Mouse (Mus musculus) small intestine, adult 2 months (tissue): ENCODE data around the gene Ptprq. TPM values are rescaled to one million over a fixed set of nuclear protein-coding genes. Genes with fewer than 3 reads are reported as not detected.

Source experiments
- H3K27ac ChIP-seq: fragments of 200-500 bp; 2 replicates; pipeline ENCODE4 v1.5.1; 2012; ENCODE audit warnings: low read depth, low read length, control low read depth, inconsistent platforms; ENCODE audit not compliant: insufficient read depth
- H3K27me3 ChIP-seq: fragments of 200-500 bp; 2 replicates; pipeline ENCODE4 v1.6.1; 2012; ENCODE audit warnings: mild to moderate bottlenecking, moderate library complexity, low read length, inconsistent platforms; ENCODE audit not compliant: control insufficient read depth, insufficient read depth
- H3K36me3 ChIP-seq: fragments of 200-500 bp; 2 replicates; pipeline ENCODE4 v1.6.1; 2012; ENCODE audit warnings: mild to moderate bottlenecking, low read length, control low read depth, inconsistent platforms; ENCODE audit not compliant: control insufficient read depth, insufficient read depth
- H3K4me1 ChIP-seq: fragments of 200-500 bp; 2 replicates; pipeline ENCODE4 v1.6.1; 2012; ENCODE audit warnings: low read length, inconsistent platforms, mixed read lengths; ENCODE audit not compliant: control insufficient read depth, insufficient read depth, insufficient read length
- H3K4me3 ChIP-seq: fragments of 200-500 bp; 2 replicates; pipeline ENCODE4 v1.5.1; 2012; ENCODE audit warnings: low read depth, mild to moderate bottlenecking, control low read depth, inconsistent platforms, low read length, moderate library complexity
- CTCF ChIP-seq: fragments of 200-500 bp; IDR thresholded peaks from 2 replicates; pipeline ENCODE4 v1.5.1; 2012; ENCODE audit warnings: low read depth, mild to moderate bottlenecking, control low read depth, inconsistent platforms, low read length, moderate library complexity, mixed read lengths; ENCODE audit not compliant: insufficient replicate concordance, insufficient read length; ENCODE audit errors: extremely low read depth
- POLR2A ChIP-seq: fragments of 200-500 bp; IDR thresholded peaks from 2 replicates; pipeline ENCODE4 v1.6.1; 2012; ENCODE audit warnings: low read depth, mild to moderate bottlenecking, control low read depth, inconsistent platforms, low read length, moderate library complexity
- WGBS: fragments of 180-500 bp; shearing (Covaris S2); methylation state at CpG from one replicate; pipeline ENCODE4 v1.1.7; 2018; 5-methylcytosine and 5-hydroxymethylcytosine counted together
- polyA plus RNA-seq: library from polyadenylated mRNA; depleted of rRNA; stranded (reverse); fragments of >200 nt; gene quantifications from 2 replicates; pipeline ENCODE4 v1.2.3, GENCODE M21; 2012

Ptprq gene
- polyA plus RNA-seq, 1 experiment = not detected

DNA sequence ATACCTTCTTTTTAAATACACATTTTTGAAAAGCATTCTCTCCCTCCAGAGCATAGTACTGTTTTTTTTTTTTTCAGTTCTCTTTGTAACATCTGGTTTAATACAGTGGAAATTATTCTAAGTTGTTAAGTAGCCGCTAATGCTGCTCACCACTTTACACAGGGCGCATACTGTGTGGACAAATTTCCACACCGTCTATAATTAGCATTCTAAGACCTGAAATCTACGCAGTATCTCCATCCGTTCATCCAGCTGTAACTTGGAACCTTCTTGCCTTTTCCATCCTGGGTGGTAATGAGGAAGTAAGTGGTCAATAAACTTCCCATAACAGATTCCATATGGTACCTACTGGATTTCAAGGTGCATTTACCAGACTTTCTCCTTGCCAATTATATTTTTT is 20.0 kb upstream of the Ptprq start:
- H3K4me3 ChIP-seq = no peak overlapping the region
- 80% methylated on average over 5 of the region's 5 CpGs for WGBS
- TF ChIP-seq POLR2A (no peak), CTCF (no peak)
- H3K4me1 ChIP-seq = no peaks in the 10 kb centered on the region
- no peaks in the 10 kb centered on the region for H3K27me3 ChIP-seq
- no peak overlapping the region for H3K27ac ChIP-seq
- H3K36me3 ChIP-seq = no peaks in the 10 kb centered on the region

DNA sequence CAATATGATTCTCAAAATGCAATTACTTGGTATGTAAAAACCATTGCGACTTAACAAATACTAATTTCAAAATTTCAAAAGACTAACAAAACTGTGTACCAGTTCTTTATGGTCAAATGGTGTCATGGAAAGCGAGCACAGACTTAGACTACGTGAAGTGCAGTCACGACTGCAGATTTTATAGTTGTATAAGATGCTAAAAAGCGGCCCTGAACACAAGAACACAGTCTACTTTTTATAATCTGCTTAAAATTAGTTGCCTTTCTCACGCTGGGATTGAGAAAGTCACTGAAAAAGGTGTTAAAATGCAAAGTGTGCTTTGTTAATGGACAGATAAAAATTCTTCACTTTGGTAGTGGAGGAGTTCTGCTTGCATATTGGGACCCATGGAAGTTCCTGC is 17.9 kb upstream of the Ptprq start:
- no peaks in the 10 kb centered on the region for H3K4me1 ChIP-seq
- 85% methylated on average over 6 of the region's 6 CpGs for WGBS
- H3K27ac ChIP-seq = no peak overlapping the region
- TF ChIP-seq CTCF (no peak), POLR2A (no peak)
- no peaks in the 10 kb centered on the region for H3K36me3 ChIP-seq
- no peaks in the 10 kb centered on the region for H3K27me3 ChIP-seq
- H3K4me3 ChIP-seq = no peak overlapping the region

DNA sequence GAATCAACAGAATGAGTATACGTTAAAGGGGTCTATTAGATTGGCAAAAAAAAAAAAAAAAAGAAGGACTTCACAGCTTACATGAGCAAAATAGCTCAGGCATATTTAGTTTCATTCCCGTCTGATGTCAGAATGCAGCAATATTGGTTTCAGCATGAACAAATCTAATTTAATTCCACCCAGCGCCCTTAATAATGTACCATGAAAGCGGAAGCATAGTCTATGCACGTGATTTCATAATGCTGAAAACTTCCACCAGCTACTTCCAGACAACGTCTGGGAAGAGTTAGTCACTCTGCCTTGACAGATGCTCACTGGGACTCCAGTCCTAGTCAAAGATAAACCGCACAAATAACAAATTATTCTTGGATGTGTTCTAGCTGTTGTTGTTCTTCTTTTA is 15.6 kb upstream of the Ptprq start:
- 80% methylated on average over 7 of the region's 7 CpGs for WGBS
- no peak for TF ChIP-seq CTCF
- Histone ChIP-seq H3K4me1 (no peaks in the 10 kb centered on the region), H3K27me3 (no peaks in the 10 kb centered on the region), H3K4me3 (no peak overlapping the region), H3K27ac (no peak overlapping the region), H3K36me3 (no peaks in the 10 kb centered on the region)

DNA sequence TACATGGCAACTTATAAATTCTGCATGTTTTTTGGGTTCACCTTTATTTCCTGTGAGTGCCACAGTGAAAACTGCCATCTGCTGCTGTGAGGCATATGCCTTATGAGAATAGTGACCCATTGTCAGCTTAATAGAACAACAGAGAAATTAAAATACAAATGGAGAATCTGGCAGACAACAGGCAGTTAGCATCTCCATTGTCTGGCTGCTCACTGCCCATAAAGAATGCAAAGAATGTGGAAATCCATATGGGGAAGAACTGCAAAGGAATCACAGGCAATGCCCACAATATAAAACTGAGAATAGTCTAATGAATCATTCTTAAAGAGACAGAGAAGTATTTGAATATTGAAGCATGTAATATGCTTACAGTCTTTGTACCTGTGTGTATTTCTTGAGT is 14.5 kb upstream of the Ptprq start:
- Histone ChIP-seq H3K36me3 (no peaks in the 10 kb centered on the region), H3K4me1 (no peaks in the 10 kb centered on the region), H3K4me3 (no peak overlapping the region), H3K27ac (no peak overlapping the region), H3K27me3 (no peaks in the 10 kb centered on the region)
- TF ChIP-seq POLR2A (no peak), CTCF (no peak)

DNA sequence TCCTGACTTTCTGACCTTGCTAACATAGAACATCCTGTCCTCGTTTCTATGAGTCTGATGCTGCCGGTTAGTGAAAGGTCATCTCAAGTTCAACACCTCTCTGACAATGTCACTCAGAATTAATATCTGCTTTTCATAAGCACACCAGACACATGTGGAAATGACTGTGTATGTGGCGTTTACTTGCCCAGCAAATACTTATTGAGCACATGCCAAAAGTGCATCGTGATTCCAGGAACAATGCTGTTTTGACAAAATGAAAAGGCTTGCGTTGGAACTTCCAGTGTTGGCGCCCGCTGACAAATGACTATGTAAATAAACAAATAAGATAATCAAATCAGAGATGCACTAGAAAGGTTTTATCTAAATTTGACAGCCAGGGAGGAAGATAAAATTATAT is 5.8 kb upstream of the Ptprq start:
- no peak overlapping the region for H3K27ac ChIP-seq
- WGBS = 40% methylated on average over 7 of the region's 7 CpGs
- H3K36me3 ChIP-seq = no peaks in the 10 kb centered on the region
- no peaks in the 10 kb centered on the region for H3K4me1 ChIP-seq
- TF ChIP-seq POLR2A (no peak), CTCF (no peak)
- H3K27me3 ChIP-seq = no peaks in the 10 kb centered on the region
- H3K4me3 ChIP-seq = no peak overlapping the region

DNA sequence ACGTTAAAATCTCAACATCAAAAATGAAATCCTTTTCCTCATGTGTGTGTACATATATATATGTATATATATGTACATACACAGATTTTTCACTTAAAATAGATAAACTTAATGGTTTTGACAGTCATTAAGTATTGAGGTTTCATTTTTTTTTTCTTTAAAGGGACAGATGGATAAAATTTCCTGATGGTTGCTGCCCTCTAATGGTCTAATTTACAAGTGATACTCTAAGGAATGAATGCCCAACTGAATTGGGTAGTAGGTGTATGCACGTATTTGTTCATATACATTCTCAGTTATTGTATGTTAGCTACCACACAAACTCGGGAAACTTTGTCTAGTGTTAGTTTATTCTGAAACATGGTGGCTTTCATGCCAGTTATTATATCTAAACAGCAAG is 15.4 kb downstream of the Ptprq start:
- Histone ChIP-seq H3K36me3 (no peaks in the 10 kb centered on the region), H3K27ac (no peak overlapping the region), H3K4me3 (no peak overlapping the region), H3K27me3 (no peaks in the 10 kb centered on the region), H3K4me1 (no peaks in the 10 kb centered on the region)
- 28% methylated on average over 3 of the region's 3 CpGs for WGBS
- TF ChIP-seq POLR2A (no peak), CTCF (no peak)

DNA sequence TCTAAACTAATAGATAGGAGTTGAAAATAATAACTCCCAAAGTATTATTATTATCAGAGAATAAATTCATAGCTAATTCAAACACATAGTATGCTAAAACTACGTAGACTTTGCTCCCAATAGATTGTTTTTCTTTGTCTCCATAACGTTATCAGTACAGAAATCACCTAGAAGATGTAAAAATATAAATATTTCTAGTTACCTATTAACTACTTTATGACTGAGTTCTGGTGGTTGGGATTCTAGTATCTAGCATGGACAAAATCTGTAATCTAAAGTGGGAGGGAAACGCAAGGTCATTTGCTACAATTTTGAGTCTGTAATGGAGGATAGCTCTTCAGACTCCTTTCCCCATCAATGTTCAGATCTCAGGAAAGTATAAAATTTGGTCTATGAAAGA is 18.9 kb downstream of the Ptprq start:
- Histone ChIP-seq H3K36me3 (no peaks in the 10 kb centered on the region), H3K4me1 (no peaks in the 10 kb centered on the region), H3K27ac (no peak overlapping the region), H3K27me3 (no peaks in the 10 kb centered on the region), H3K4me3 (no peak overlapping the region)
- TF ChIP-seq POLR2A = no peak
- TF ChIP-seq CTCF = no peak
- 41% methylated on average over 3 of the region's 3 CpGs for WGBS

DNA sequence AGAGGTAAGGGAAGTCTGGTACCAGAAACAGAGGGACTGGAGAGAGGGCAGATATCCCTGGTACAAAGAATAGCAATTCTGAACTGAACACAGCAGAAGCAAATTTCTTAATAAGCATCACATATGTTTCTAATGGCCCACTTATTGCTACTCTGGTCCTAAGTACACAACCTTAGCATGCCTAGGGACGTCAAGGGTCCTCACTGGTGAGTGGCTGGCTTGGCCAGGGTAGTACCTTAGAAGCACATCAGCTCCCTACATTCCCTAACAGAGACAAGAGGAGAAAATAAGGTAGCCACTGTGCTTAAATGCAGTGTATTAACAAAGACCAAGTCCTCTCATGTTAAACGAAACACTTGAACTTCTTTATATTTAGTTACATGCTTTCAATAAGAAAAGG is 21.1 kb downstream of the Ptprq start:
- WGBS = 84% methylated on average over 2 of the region's 2 CpGs
- H3K36me3 ChIP-seq = no peaks in the 10 kb centered on the region
- H3K27me3 ChIP-seq = no peaks in the 10 kb centered on the region
- no peak for TF ChIP-seq CTCF
- no peak for TF ChIP-seq POLR2A
- H3K4me3 ChIP-seq = no peak overlapping the region
- no peaks in the 10 kb centered on the region for H3K4me1 ChIP-seq
- no peak overlapping the region for H3K27ac ChIP-seq

DNA sequence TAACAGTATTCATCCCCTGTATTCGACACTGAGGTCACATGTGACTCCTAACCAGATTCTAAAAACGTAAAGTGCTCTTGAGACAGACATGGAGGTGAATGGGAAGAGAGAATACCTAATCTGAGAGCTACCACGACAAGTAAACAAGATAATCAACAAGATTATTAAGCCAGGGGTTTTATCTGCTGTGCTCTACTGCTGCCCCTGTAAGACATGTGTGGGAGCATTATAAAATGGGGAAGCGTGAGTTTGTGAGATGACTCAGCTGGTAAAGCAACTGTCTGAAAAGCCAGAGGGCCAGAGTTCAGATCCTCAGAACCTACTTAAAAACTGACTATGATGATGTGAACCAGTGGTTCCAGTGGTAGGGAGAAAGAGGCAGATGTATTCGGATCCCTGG is 22.7 kb downstream of the Ptprq start:
- H3K27me3 ChIP-seq = no peaks in the 10 kb centered on the region
- TF ChIP-seq CTCF (no peak), POLR2A (no peak)
- H3K36me3 ChIP-seq = no peaks in the 10 kb centered on the region
- 69% methylated on average over 5 of the region's 5 CpGs for WGBS
- H3K4me3 ChIP-seq = no peak overlapping the region
- H3K4me1 ChIP-seq = no peaks in the 10 kb centered on the region
- H3K27ac ChIP-seq = no peak overlapping the region
